Mouse (Mus musculus) heart, postnatal 0 days (tissue): ENCODE data around the gene Qtrt1.
A peak's percentile ranks its signal among the peaks of the same experiment; 100 is the strongest.

ENCODE experiments used
- CTCF ChIP-seq: IDR thresholded peaks from 2 replicates; pipeline ENCODE4 v1.5.1; 2016; ENCODE audit warnings: antibody characterized with exemption, control low read depth, low read depth
- EP300 ChIP-seq: IDR thresholded peaks from 2 replicates; pipeline ENCODE4 v1.6.1; 2016; ENCODE audit warnings: antibody characterized with exemption, low read depth

DNA sequence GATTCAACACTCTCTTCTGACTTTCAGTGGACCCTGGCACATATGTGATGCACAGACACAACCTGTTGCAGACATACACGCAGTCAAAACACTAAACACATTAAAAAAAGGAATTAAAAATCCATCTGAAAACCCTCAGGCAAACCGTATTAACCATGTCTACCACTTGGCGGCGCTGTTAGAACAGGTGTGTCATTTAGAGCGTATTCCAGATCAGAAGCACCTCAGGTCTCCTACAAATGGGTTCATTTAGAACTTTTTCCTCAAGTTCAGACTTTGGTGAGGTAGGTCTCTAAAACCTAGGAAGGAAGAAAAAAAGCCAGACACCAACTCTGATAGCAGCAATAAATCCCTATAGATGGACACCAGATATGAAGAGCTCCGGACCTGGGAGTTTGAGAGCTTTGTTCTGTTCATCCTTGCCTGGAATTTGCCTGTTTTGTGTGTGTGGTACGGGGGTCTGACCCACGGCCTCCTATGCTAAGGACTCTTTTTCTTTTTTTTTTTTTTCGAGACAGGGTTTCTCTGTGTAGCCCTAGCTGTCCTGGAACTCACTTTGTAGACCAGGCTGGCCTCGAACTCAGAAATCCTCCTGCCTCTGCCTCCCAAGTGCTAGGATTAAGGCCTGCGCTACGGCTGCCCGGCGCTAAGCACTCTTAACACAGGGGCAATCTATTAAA lies 45.0 kb upstream of the Qtrt1 start:
- peak; percentile 73 for TF ChIP-seq CTCF
- no peak for TF ChIP-seq EP300
